Mouse (Mus musculus) kidney, embryonic 16.5 days (tissue): ENCODE data around the gene Carns1. TPM values are rescaled to one million over a fixed set of nuclear protein-coding genes. Genes with fewer than 3 reads are reported as not detected.
A peak's percentile ranks its signal among the peaks of the same experiment; 100 is the strongest.

ENCODE experiments used
- ATAC-seq: fragments of 200-750 bp; cut with Nextera tagmentation; 2 replicates; pipeline ENCODE4 v1.8.0; 2017; ENCODE audit warnings: moderate TSS enrichment; ENCODE audit not compliant: low FRiP score, low TSS enrichment
- H3K27ac ChIP-seq: fragments of 300-500 bp; sonication (generic); 2 replicates; pipeline ENCODE4 v1.5.1; 2014; ENCODE audit warnings: low read length
- H3K27me3 ChIP-seq: fragments of 300-500 bp; sonication (generic); 2 replicates; pipeline ENCODE4 v1.6.1; 2014; ENCODE audit warnings: low read length, control low read depth, mixed read lengths; ENCODE audit not compliant: insufficient read depth
- H3K36me3 ChIP-seq: fragments of 300-500 bp; sonication (generic); 2 replicates; pipeline ENCODE4 v1.6.1; 2014; ENCODE audit warnings: low read length, control low read depth, mixed read lengths; ENCODE audit not compliant: insufficient read depth
- H3K4me1 ChIP-seq: fragments of 300-500 bp; sonication (generic); 2 replicates; pipeline ENCODE4 v1.6.1; 2014; ENCODE audit warnings: low read length, control low read depth, mixed read lengths; ENCODE audit not compliant: insufficient read depth
- H3K4me2 ChIP-seq: fragments of 300-500 bp; sonication (generic); replicated peaks from 2 replicates; pipeline ENCODE4 v1.6.1; 2014; ENCODE audit warnings: low read depth, low read length
- H3K4me3 ChIP-seq: fragments of 300-500 bp; sonication (generic); 2 replicates; pipeline ENCODE4 v1.5.1; 2014; ENCODE audit warnings: mild to moderate bottlenecking, low read length
- H3K9ac ChIP-seq: fragments of 300-500 bp; sonication (generic); replicated peaks from 2 replicates; pipeline ENCODE4 v1.6.1; 2014; ENCODE audit warnings: low read length
- H3K9me3 ChIP-seq: fragments of 300-500 bp; sonication (generic); 2 replicates; pipeline ENCODE4 v1.6.1; 2016; ENCODE audit warnings: low read length, control low read depth
- WGBS: fragments of 180-500 bp; shearing (Covaris S2); extraction: QIAGEN DNeasy Blood & Tissue Kit; methylation state at CpG from one replicate; pipeline ENCODE4 v1.1.7; 2014; 5-methylcytosine and 5-hydroxymethylcytosine counted together
- polyA plus RNA-seq: library from polyadenylated mRNA; unstranded; fragments of >200 nt; fragmentation: Nextera tagmentation; extraction: Ambion mirVana; gene quantifications from 2 replicates; pipeline ENCODE4 v1.2.1, GENCODE M21; 2015

Gene Carns1
- polyA plus RNA-seq, 1 experiment from 2014 or later, result 2.9 TPM

GRCm38 (mm10) chr19:4216041-4216685, 40.9 kb upstream of the Carns1 start:
- H3K4me3 ChIP-seq, result peak overlapping the region; percentile 83
- ATAC-seq, result no peak
- WGBS, result 13% methylated on average over 14 of the region's 14 CpGs

GRCm38 (mm10) chr19:4215451-4215840, 40.2 kb upstream of the Carns1 start:
- Histone ChIP-seq H3K9ac (peak overlapping the region; percentile 98), H3K27ac (peak overlapping the region; percentile 97), H3K4me1 (peaks cover 62% of the 10 kb centered on the region), H3K9me3 (no peaks in the 10 kb centered on the region), H3K36me3 (no peaks in the 10 kb centered on the region), H3K27me3 (no peaks in the 10 kb centered on the region), H3K4me3 (peak overlapping the region; percentile 83), H3K4me2 (peak overlapping the region; percentile 91)
- WGBS, result 3% methylated on average over 18 of the region's 21 CpGs
- 0 out of 2 replicates have a peak, but pooled peaks have one; percentile 0 for ATAC-seq

More at GRCm38 (mm10) chr19:4216041-4216685, 40.9 kb upstream of the Carns1 start:
- peaks cover 69% of the 10 kb centered on the region for H3K4me1 ChIP-seq
- H3K36me3 ChIP-seq, result no peaks in the 10 kb centered on the region
- peak overlapping the region; percentile 49 for H3K9ac ChIP-seq
- H3K27me3 ChIP-seq, result no peaks in the 10 kb centered on the region
- peak overlapping the region; percentile 74 for H3K27ac ChIP-seq
- peak overlapping the region; percentile 91 for H3K4me2 ChIP-seq
- H3K9me3 ChIP-seq, result no peaks in the 10 kb centered on the region

- Histone ChIP-seq H3K4me2 (peak overlapping the region; percentile 91), H3K4me3 (peak overlapping the region; percentile 83), H3K4me1 (peaks cover 56% of the 10 kb centered on the region), H3K36me3 (no peaks in the 10 kb centered on the region), H3K27ac (peak overlapping the region; percentile 97), H3K9ac (peak overlapping the region; percentile 98), H3K9me3 (no peaks in the 10 kb centered on the region), H3K27me3 (no peaks in the 10 kb centered on the region)
- peak; percentile 28 for ATAC-seq
- WGBS, result under 1% methylated on average over 43 of the region's 81 CpGs
Observed at GRCm38 (mm10) chr19:4214771-4215450, 39.6 kb upstream of the Carns1 start.

- under 1% methylated on average over 47 of the region's 49 CpGs for WGBS
- H3K4me1 ChIP-seq, result peaks cover 55% of the 10 kb centered on the region
- no peaks in the 10 kb centered on the region for H3K36me3 ChIP-seq
Observed at GRCm38 (mm10) chr19:4214071-4214770, 38.9 kb upstream of the Carns1 start, which contains the start of the genes Clcf1 and AC109138.7. Gene Clcf1 (plus strand): TSS chr19:4214238. Gene AC109138.7 (plus strand): TSS chr19:4214357.

GRCm38 (mm10) chr19:4213524-4213974, 38.3 kb upstream of the Carns1 start:
- Histone ChIP-seq H3K27me3 (no peaks in the 10 kb centered on the region), H3K9me3 (no peaks in the 10 kb centered on the region), H3K9ac (peak overlapping the region; percentile 98), H3K27ac (peak overlapping the region; percentile 97), H3K4me1 (peaks cover 55% of the 10 kb centered on the region), H3K4me3 (peak overlapping the region; percentile 83), H3K4me2 (peak overlapping the region; percentile 91), H3K36me3 (no peaks in the 10 kb centered on the region)
- ATAC-seq, result peak; percentile 46
- WGBS, result 9% methylated on average over 9 of the region's 9 CpGs

More at GRCm38 (mm10) chr19:4214071-4214770, 38.9 kb upstream of the Carns1 start, which contains the start of the genes Clcf1 and AC109138.7:
- peak; percentile 60 for ATAC-seq
- Histone ChIP-seq H3K9ac (peak within 1 kb of the TSS; percentile 98), H3K4me2 (peak within 1 kb of the TSS; percentile 91), H3K27me3 (no peaks in the 10 kb centered on the region), H3K4me3 (peak within 1 kb of the TSS; percentile 83), H3K9me3 (no peaks in the 10 kb centered on the region), H3K27ac (peak within 1 kb of the TSS; percentile 97)

GRCm38 (mm10) chr19:4211891-4212588, 36.8 kb upstream of the Carns1 start:
- peaks cover 44% of the 10 kb centered on the region for H3K4me1 ChIP-seq
- 0 out of 2 replicates have a peak overlapping the region, but pooled peaks have one; percentile 10 for H3K4me2 ChIP-seq
- H3K27ac ChIP-seq, result no peak overlapping the region
- 46% methylated on average over 4 of the region's 4 CpGs for WGBS
- no peaks in the 10 kb centered on the region for H3K27me3 ChIP-seq
- no peaks in the 10 kb centered on the region for H3K9me3 ChIP-seq
- H3K4me3 ChIP-seq, result no peak overlapping the region
- H3K9ac ChIP-seq, result no peak overlapping the region
- no peak for ATAC-seq
- H3K36me3 ChIP-seq, result no peaks in the 10 kb centered on the region

GRCm38 (mm10) chr19:4208563-4208962, 33.3 kb upstream of the Carns1 start:
- Histone ChIP-seq H3K27ac (no peak overlapping the region), H3K9me3 (no peaks in the 10 kb centered on the region), H3K4me1 (peaks cover 23% of the 10 kb centered on the region), H3K36me3 (no peaks in the 10 kb centered on the region), H3K9ac (no peak overlapping the region), H3K4me2 (no peak overlapping the region), H3K27me3 (peaks cover 3% of the 10 kb centered on the region; the same call in 1 of the 2 replicates), H3K4me3 (no peak overlapping the region)
- ATAC-seq, result no peak
- 77% methylated on average over 5 of the region's 5 CpGs for WGBS

- no peak overlapping the region for H3K27ac ChIP-seq
- WGBS, result 2% methylated on average over 2 of the region's 2 CpGs
- H3K27me3 ChIP-seq, result peaks cover 3% of the 10 kb centered on the region; the same call in 1 of the 2 replicates
- peak; percentile 78 for ATAC-seq
- H3K4me3 ChIP-seq, result no peak overlapping the region
- no peaks in the 10 kb centered on the region for H3K36me3 ChIP-seq
- no peak overlapping the region for H3K9ac ChIP-seq
- peaks cover 16% of the 10 kb centered on the region for H3K4me1 ChIP-seq
- no peak overlapping the region for H3K4me2 ChIP-seq
- no peaks in the 10 kb centered on the region for H3K9me3 ChIP-seq
Observed at GRCm38 (mm10) chr19:4206971-4207370, 31.7 kb upstream of the Carns1 start.

- H3K27ac ChIP-seq, result no peak overlapping the region
- H3K9ac ChIP-seq, result no peak overlapping the region
- no peak for ATAC-seq
- H3K4me3 ChIP-seq, result no peak overlapping the region
- WGBS, result 61% methylated on average over 4 of the region's 4 CpGs
- no peak overlapping the region for H3K4me2 ChIP-seq
- H3K9me3 ChIP-seq, result no peaks in the 10 kb centered on the region
- H3K4me1 ChIP-seq, result peaks cover 22% of the 10 kb centered on the region
- H3K36me3 ChIP-seq, result 0 out of 2 replicates have a peak, but pooled peaks cover 3% of the 10 kb centered on the region
- peaks cover 3% of the 10 kb centered on the region; the same call in 1 of the 2 replicates for H3K27me3 ChIP-seq
Observed at GRCm38 (mm10) chr19:4204889-4205288, 29.6 kb upstream of the Carns1 start.
